Mouse (Mus musculus) kidney, adult 8-10 months (tissue): ENCODE measurements around the gene Dynlt1f.
A peak's percentile ranks its signal among the peaks of the same experiment; 100 is the strongest.
"Not testable (repeated sequence)": the region's sequence is repeated elsewhere in the genome, so short reads cannot be mapped to it uniquely, and the experiment has no call there.

Source experiments
- DNase-seq, 2 experiments: peaks; one replicate each; pipeline ENCODE4 v3.0.0; 2022

The Dynlt1f gene

GRCm38 (mm10) chr17:6655567-6656281, at the start of gene Dynlt1f:
Gene Dynlt1f (minus strand): TSS chr17:6655900.
- DNase-seq, result peak; percentile 77 to 78

GRCm38 (mm10) chr17:6703381-6704270, 47.9 kb upstream of the Dynlt1f start:
- DNase-seq, result not testable (repeated sequence)

GRCm38 (mm10) chr17:6702625-6703221, 47.0 kb upstream of the Dynlt1f start:
- peak in 1 of 2 experiments; percentile 38 for DNase-seq

GRCm38 (mm10) chr17:6700077-6700476, 44.4 kb upstream of the Dynlt1f start:
- not testable (repeated sequence) for DNase-seq

- not testable (repeated sequence) for DNase-seq
These were observed 43.8 kb upstream of the Dynlt1f start for GRCm38 (mm10) chr17:6699502-6699901.

GRCm38 (mm10) chr17:6697224-6697775, 41.6 kb upstream of the Dynlt1f start:
- peak; percentile 50 to 71 for DNase-seq

GRCm38 (mm10) chr17:6696521-6696920, 40.8 kb upstream of the Dynlt1f start:
- DNase-seq, result not testable (repeated sequence)

- not testable (repeated sequence) for DNase-seq
These were observed 40.0 kb upstream of the Dynlt1f start for GRCm38 (mm10) chr17:6695712-6696111.

GRCm38 (mm10) chr17:6691596-6691995, 35.9 kb upstream of the Dynlt1f start:
- DNase-seq, result peak; percentile 73 to 91

- not testable (repeated sequence) for DNase-seq
These were observed 33.6 kb upstream of the Dynlt1f start for GRCm38 (mm10) chr17:6689344-6689743.

GRCm38 (mm10) chr17:6686299-6686971, 30.7 kb upstream of the Dynlt1f start:
- DNase-seq, result not testable (repeated sequence)

GRCm38 (mm10) chr17:6685288-6685818, 29.7 kb upstream of the Dynlt1f start:
- peak in 1 of 2 experiments; percentile 31 for DNase-seq

GRCm38 (mm10) chr17:6684464-6685287, 29.0 kb upstream of the Dynlt1f start:
- not testable (repeated sequence) for DNase-seq

GRCm38 (mm10) chr17:6683702-6684101, 28.0 kb upstream of the Dynlt1f start:
- DNase-seq, result not testable (repeated sequence)

- not testable (repeated sequence) for DNase-seq
These were observed 26.0 kb upstream of the Dynlt1f start for GRCm38 (mm10) chr17:6681721-6682120.

- DNase-seq, result not testable (repeated sequence)
These were observed 22.4 kb upstream of the Dynlt1f start for GRCm38 (mm10) chr17:6678063-6678462.

- DNase-seq, result not testable (repeated sequence)
These were observed 18.6 kb upstream of the Dynlt1f start for GRCm38 (mm10) chr17:6674297-6674696.

GRCm38 (mm10) chr17:6668522-6668921, 12.8 kb upstream of the Dynlt1f start:
- DNase-seq, result not testable (repeated sequence)

- not testable (repeated sequence) for DNase-seq
These were observed 9.7 kb upstream of the Dynlt1f start for GRCm38 (mm10) chr17:6665389-6665788.

GRCm38 (mm10) chr17:6662840-6663239, 7.1 kb upstream of the Dynlt1f start:
- not testable (repeated sequence) for DNase-seq
